Mouse (Mus musculus) midbrain, embryonic 13.5 days (tissue): Measurements from ENCODE around the gene Phf21a. TPM values are rescaled to one million over a fixed set of nuclear protein-coding genes. Genes with fewer than 3 reads are reported as not detected.

Experiments used
- ATAC-seq: fragments of 200-750 bp; cut with Nextera tagmentation; 2 replicates; pipeline ENCODE4 v1.8.0; 2017; ENCODE audit warnings: mild to moderate bottlenecking, moderate TSS enrichment, moderate library complexity
- H3K27ac ChIP-seq: fragments of 300-500 bp; sonication (generic); 2 replicates; pipeline ENCODE4 v1.5.1; 2015; ENCODE audit warnings: inconsistent platforms, mild to moderate bottlenecking, moderate library complexity
- H3K27me3 ChIP-seq: fragments of 300-500 bp; sonication (generic); 2 replicates; pipeline ENCODE4 v1.6.1; 2015; ENCODE audit warnings: mild to moderate bottlenecking, inconsistent platforms
- H3K36me3 ChIP-seq: fragments of 300-500 bp; sonication (generic); 2 replicates; pipeline ENCODE4 v1.6.1; 2015; ENCODE audit warnings: mild to moderate bottlenecking, inconsistent platforms
- H3K4me1 ChIP-seq: fragments of 300-500 bp; sonication (generic); replicated peaks from 2 replicates; pipeline ENCODE4 v1.6.1; 2015; ENCODE audit warnings: inconsistent platforms
- H3K4me2 ChIP-seq: fragments of 300-500 bp; sonication (generic); replicated peaks from 2 replicates; pipeline ENCODE4 v1.6.1; 2015; ENCODE audit warnings: moderate library complexity, mild to moderate bottlenecking, inconsistent platforms
- H3K4me3 ChIP-seq: fragments of 300-500 bp; sonication (generic); replicated peaks from 2 replicates; pipeline ENCODE4 v1.5.1; 2015; ENCODE audit warnings: mild to moderate bottlenecking, inconsistent platforms
- H3K9ac ChIP-seq: fragments of 300-500 bp; sonication (generic); replicated peaks from 2 replicates; pipeline ENCODE4 v1.6.1; 2015; ENCODE audit warnings: mild to moderate bottlenecking, inconsistent platforms
- H3K9me3 ChIP-seq: fragments of 300-500 bp; sonication (generic); 2 replicates; pipeline ENCODE4 v1.6.1; 2016; ENCODE audit warnings: mild to moderate bottlenecking, inconsistent platforms
- WGBS: fragments of 180-500 bp; shearing (Covaris S2); methylation state at CpG from one replicate; pipeline ENCODE4 v1.1.7; 2015; 5-methylcytosine and 5-hydroxymethylcytosine counted together
- polyA plus RNA-seq: library from polyadenylated mRNA; unstranded; fragments of >200 nt; fragmentation: Nextera tagmentation; extraction: Ambion mirVana; gene quantifications from 2 replicates; pipeline ENCODE4 v1.2.1, GENCODE M21; 2015

Phf21a gene
- polyA plus RNA-seq, 1 experiment from 2014 or later = 48.8 TPM

- peaks cover 13% of the 10 kb centered on the region for H3K36me3 ChIP-seq
- H3K9ac ChIP-seq = no peak overlapping the region
- no peak overlapping the region for H3K4me3 ChIP-seq
- H3K9me3 ChIP-seq = no peaks in the 10 kb centered on the region
- ATAC-seq = no peak
- WGBS = 75% methylated on average over 7 of the region's 7 CpGs
- H3K4me1 ChIP-seq = peaks cover 7% of the 10 kb centered on the region
- no peaks in the 10 kb centered on the region for H3K27me3 ChIP-seq
- no peak overlapping the region for H3K27ac ChIP-seq
- H3K4me2 ChIP-seq = no peak overlapping the region
These were observed 163.2 kb downstream of the Phf21a start for GRCm38 (mm10) chr2:92256141-92256540.

- H3K27ac ChIP-seq = no peak overlapping the region
- WGBS = 56% methylated on average over 4 of the region's 4 CpGs
- H3K4me1 ChIP-seq = peaks cover 7% of the 10 kb centered on the region
- peaks cover 13% of the 10 kb centered on the region for H3K36me3 ChIP-seq
- H3K4me2 ChIP-seq = no peak overlapping the region
- H3K9me3 ChIP-seq = no peaks in the 10 kb centered on the region
- no peak for ATAC-seq
- no peak overlapping the region for H3K9ac ChIP-seq
- H3K27me3 ChIP-seq = no peaks in the 10 kb centered on the region
- H3K4me3 ChIP-seq = no peak overlapping the region
These were observed 164.5 kb downstream of the Phf21a start for GRCm38 (mm10) chr2:92257372-92257956.

GRCm38 (mm10) chr2:92259924-92260323 is 167.0 kb downstream of the Phf21a start:
- H3K9me3 ChIP-seq = no peaks in the 10 kb centered on the region
- 85% methylated on average over 2 of the region's 2 CpGs for WGBS
- H3K27me3 ChIP-seq = no peaks in the 10 kb centered on the region
- peaks cover 7% of the 10 kb centered on the region for H3K4me1 ChIP-seq
- peaks cover 13% of the 10 kb centered on the region for H3K36me3 ChIP-seq
- no peak overlapping the region for H3K4me2 ChIP-seq
- ATAC-seq = no peak
- H3K4me3 ChIP-seq = no peak overlapping the region
- H3K27ac ChIP-seq = no peak overlapping the region
- no peak overlapping the region for H3K9ac ChIP-seq

GRCm38 (mm10) chr2:92266100-92266617 is 173.2 kb downstream of the Phf21a start:
- H3K27me3 ChIP-seq = no peaks in the 10 kb centered on the region
- H3K36me3 ChIP-seq = peaks cover 12% of the 10 kb centered on the region; the same call in 1 of the 2 replicates
- no peak overlapping the region for H3K4me3 ChIP-seq
- no peak for ATAC-seq
- H3K4me2 ChIP-seq = no peak overlapping the region
- no peaks in the 10 kb centered on the region for H3K9me3 ChIP-seq
- WGBS = 81% methylated on average over 9 of the region's 9 CpGs
- no peaks in the 10 kb centered on the region for H3K4me1 ChIP-seq
- no peak overlapping the region for H3K9ac ChIP-seq
- no peak overlapping the region for H3K27ac ChIP-seq

GRCm38 (mm10) chr2:92269227-92269626 is 176.3 kb downstream of the Phf21a start:
- peaks cover 12% of the 10 kb centered on the region; the same call in 1 of the 2 replicates for H3K36me3 ChIP-seq
- no peaks in the 10 kb centered on the region for H3K27me3 ChIP-seq
- no peak overlapping the region for H3K27ac ChIP-seq
- no peaks in the 10 kb centered on the region for H3K9me3 ChIP-seq
- H3K4me3 ChIP-seq = no peak overlapping the region
- no peak overlapping the region for H3K9ac ChIP-seq
- peaks cover 3% of the 10 kb centered on the region; the same call in 1 of the 2 replicates for H3K4me1 ChIP-seq
- no peak for ATAC-seq
- H3K4me2 ChIP-seq = no peak overlapping the region
- WGBS = 94% methylated on average over 5 of the region's 5 CpGs

- H3K27ac ChIP-seq = no peak overlapping the region
- H3K27me3 ChIP-seq = no peaks in the 10 kb centered on the region
- WGBS = 57% methylated on average over 2 of the region's 2 CpGs
- no peak for ATAC-seq
- peaks cover 12% of the 10 kb centered on the region; the same call in 1 of the 2 replicates for H3K36me3 ChIP-seq
- no peaks in the 10 kb centered on the region for H3K9me3 ChIP-seq
- no peak overlapping the region for H3K4me2 ChIP-seq
- H3K9ac ChIP-seq = no peak overlapping the region
- peaks cover 3% of the 10 kb centered on the region; the same call in 1 of the 2 replicates for H3K4me1 ChIP-seq
- no peak overlapping the region for H3K4me3 ChIP-seq
These were observed 179.6 kb downstream of the Phf21a start for GRCm38 (mm10) chr2:92272510-92272909.

- H3K4me1 ChIP-seq = peaks cover 7% of the 10 kb centered on the region
- no peaks in the 10 kb centered on the region for H3K27me3 ChIP-seq
- H3K4me2 ChIP-seq = no peak overlapping the region
- H3K9me3 ChIP-seq = no peaks in the 10 kb centered on the region
- 75% methylated on average over 6 of the region's 6 CpGs for WGBS
- no peak overlapping the region for H3K27ac ChIP-seq
- no peak overlapping the region for H3K9ac ChIP-seq
- ATAC-seq = no peak
- no peak overlapping the region for H3K4me3 ChIP-seq
- peaks cover 12% of the 10 kb centered on the region; the same call in 1 of the 2 replicates for H3K36me3 ChIP-seq
These were observed 180.3 kb downstream of the Phf21a start for GRCm38 (mm10) chr2:92273101-92273801.

GRCm38 (mm10) chr2:92273802-92274183 is 180.9 kb downstream of the Phf21a start:
- Histone ChIP-seq H3K27me3 (no peaks in the 10 kb centered on the region), H3K4me1 (peaks cover 12% of the 10 kb centered on the region), H3K9ac (no peak overlapping the region), H3K4me2 (no peak overlapping the region), H3K9me3 (no peaks in the 10 kb centered on the region), H3K4me3 (no peak overlapping the region), H3K27ac (no peak overlapping the region), H3K36me3 (peaks cover 12% of the 10 kb centered on the region; the same call in 1 of the 2 replicates)
- no peak for ATAC-seq
- WGBS = 88% methylated on average over 4 of the region's 4 CpGs

- Histone ChIP-seq H3K4me2 (no peak overlapping the region), H3K36me3 (no peaks in the 10 kb centered on the region), H3K4me1 (peaks cover 24% of the 10 kb centered on the region), H3K9ac (no peak overlapping the region), H3K9me3 (no peaks in the 10 kb centered on the region), H3K27ac (0 out of 2 replicates have a peak overlapping the region, but pooled peaks have one; percentile 36), H3K27me3 (no peaks in the 10 kb centered on the region), H3K4me3 (no peak overlapping the region)
- WGBS = 84% methylated on average over 3 of the region's 3 CpGs
- no peak for ATAC-seq
These were observed 184.9 kb downstream of the Phf21a start for GRCm38 (mm10) chr2:92277787-92278186.

GRCm38 (mm10) chr2:92278663-92279062 is 185.7 kb downstream of the Phf21a start:
- ATAC-seq = no peak
- Histone ChIP-seq H3K4me3 (no peak overlapping the region), H3K4me1 (peaks cover 21% of the 10 kb centered on the region), H3K36me3 (no peaks in the 10 kb centered on the region), H3K9me3 (no peaks in the 10 kb centered on the region), H3K9ac (no peak overlapping the region; the same call in 1 of the 2 replicates), H3K4me2 (no peak overlapping the region), H3K27me3 (no peaks in the 10 kb centered on the region), H3K27ac (peak overlapping the region; percentile 56)
- WGBS = 76% methylated on average over 7 of the region's 7 CpGs

- Histone ChIP-seq H3K4me1 (peaks cover 21% of the 10 kb centered on the region), H3K27ac (peak overlapping the region; percentile 56), H3K4me2 (no peak overlapping the region), H3K27me3 (no peaks in the 10 kb centered on the region), H3K4me3 (no peak overlapping the region), H3K9ac (no peak overlapping the region), H3K36me3 (no peaks in the 10 kb centered on the region), H3K9me3 (no peaks in the 10 kb centered on the region)
- no peak for ATAC-seq
- 69% methylated on average over 6 of the region's 6 CpGs for WGBS
These were observed 186.5 kb downstream of the Phf21a start for GRCm38 (mm10) chr2:92279398-92279797.

GRCm38 (mm10) chr2:92285597-92285996 is 192.7 kb downstream of the Phf21a start:
- no peak overlapping the region for H3K9ac ChIP-seq
- no peak for ATAC-seq
- WGBS = 66% methylated on average over 5 of the region's 5 CpGs
- no peak overlapping the region for H3K4me2 ChIP-seq
- 0 out of 2 replicates have a peak, but pooled peaks cover 4% of the 10 kb centered on the region for H3K4me1 ChIP-seq
- H3K36me3 ChIP-seq = no peaks in the 10 kb centered on the region
- no peak overlapping the region for H3K27ac ChIP-seq
- H3K27me3 ChIP-seq = no peaks in the 10 kb centered on the region
- H3K9me3 ChIP-seq = no peaks in the 10 kb centered on the region
- no peak overlapping the region for H3K4me3 ChIP-seq
